Mouse (Mus musculus): Measurements from ENCODE around the gene A630073D07Rik. TPM values are rescaled to one million over a fixed set of nuclear protein-coding genes. Genes with fewer than 3 reads are reported as not detected.
"Not testable (repeated sequence)": the region's sequence is repeated elsewhere in the genome, so short reads cannot be mapped to it uniquely, and the experiment has no call there.

The A630073D07Rik gene
- total RNA-seq (2021) = not detected

DNA sequence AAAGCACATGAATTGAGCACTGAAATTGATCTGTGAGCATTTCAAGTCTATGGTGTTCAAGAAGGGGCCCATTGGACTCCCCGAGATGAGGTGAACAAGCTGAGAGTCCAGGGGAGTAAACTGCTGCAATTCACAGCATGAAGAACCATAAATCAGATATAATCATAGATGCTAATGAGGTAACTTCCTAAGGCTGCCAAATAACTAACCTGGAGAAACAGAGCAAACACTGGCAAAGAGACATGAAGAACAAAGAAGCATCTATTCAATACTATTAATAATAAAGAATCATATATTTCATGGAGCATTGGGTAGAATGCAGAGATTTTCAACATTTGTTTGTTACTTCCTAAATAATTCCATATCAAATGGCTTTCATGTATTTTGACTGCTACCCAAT, at the start of gene A630073D07Rik:
A630073D07Rik (minus strand) TSS at position 101 of the 400 bp plus-strand sequence.
- DNase-seq = no peak

DNA sequence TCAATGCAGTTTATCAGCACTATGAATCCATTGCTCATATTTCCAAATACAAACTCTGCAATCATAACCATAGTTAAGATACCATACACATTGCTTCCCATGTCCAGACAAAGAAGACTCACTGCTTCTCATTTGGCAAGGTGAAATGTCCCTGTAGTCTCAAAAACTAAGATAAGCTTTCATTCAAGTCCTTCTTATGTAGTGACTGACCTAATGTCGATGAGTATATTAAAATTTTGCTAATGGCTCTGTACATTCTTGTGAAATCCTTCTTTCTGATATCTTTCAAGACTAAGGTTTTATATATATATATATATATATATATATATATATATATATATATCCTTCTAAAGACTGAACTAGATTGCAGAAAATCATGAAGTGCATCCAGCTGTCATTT, 49.6 kb upstream of the A630073D07Rik start, which contains the start of gene Tas2r121:
Tas2r121 (minus strand) TSS at position 101 of the 400 bp plus-strand sequence.
- DNase-seq = no peak

DNA sequence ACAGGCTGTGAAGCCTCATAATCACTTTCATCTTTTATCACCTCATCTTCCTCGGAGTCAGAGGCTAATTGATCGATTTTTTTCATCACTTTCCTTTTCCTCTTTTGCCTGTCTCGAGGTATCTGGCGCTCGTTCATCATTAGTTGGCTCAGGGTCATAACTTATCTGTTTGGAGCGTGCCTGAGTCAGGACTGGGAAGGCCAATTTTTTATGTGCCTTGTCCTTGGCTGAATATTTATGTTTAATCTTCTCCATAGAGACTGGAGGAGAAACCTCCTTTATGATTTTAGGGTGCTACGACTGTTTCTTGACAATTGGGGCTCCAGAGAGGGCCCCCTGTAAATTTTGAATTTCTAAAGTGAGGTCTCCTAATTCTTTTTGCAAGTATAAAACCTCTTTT, 40.3 kb upstream of the A630073D07Rik start:
- DNase-seq = not testable (repeated sequence)

DNA sequence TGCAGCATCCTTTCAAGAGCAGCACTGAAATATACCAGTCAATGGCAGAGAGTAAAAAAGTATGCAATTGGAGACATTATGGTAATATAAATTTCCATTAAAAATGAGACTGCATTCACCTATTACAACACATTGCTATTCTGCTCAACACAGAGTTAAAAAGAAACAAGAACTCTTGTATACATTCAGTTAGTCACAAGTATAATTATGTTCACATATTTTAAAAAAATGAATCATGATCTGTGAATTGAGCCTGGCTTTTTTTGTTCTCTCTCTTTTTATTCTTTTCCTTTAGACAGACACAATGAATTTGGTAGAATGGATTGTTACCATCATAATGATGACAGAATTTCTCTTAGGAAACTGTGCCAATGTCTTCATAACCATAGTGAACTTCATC, 5.3 kb upstream of the A630073D07Rik start, which contains the start of gene Tas2r120:
Tas2r120 (plus strand) TSS at position 301 of the 400 bp plus-strand sequence.
- no peak for DNase-seq

DNA sequence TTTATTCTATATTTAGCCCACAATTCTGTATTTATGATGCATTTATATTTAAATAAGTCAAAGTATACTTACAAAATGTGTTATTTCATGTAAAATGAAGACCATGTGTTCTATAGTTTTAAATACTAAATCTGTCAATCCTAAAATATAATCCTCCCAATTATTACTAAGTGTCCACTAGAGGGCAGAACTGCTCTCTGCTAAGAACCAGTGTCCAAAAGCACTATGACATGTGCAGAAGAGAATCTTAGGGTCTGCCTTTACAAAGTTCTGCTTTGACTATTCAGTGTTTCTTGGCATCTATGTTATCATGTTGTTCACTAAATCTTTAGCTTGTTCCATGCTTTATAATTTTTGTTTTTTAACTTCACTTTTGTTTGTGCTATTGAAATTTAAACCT, 1.9 kb downstream of the A630073D07Rik start:
- DNase-seq = no peak

DNA sequence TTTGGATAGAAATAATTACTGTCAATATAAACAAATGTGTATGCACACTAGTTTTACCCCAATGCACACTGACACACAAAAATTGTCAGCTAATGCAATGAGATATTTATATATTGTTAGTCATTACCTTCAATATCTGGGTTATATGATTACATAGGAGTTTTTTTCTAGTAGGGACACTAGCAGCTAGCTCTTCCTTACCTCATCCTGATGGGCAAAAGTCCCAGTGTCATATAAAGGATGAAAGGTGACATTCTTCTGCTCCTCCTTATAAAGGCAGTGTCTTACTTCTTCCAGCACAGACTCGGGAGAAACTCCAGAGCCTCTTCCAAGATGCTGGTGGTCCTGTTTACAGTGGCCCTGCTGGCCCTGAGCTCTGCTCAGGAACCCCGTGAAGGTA, 55.7 kb downstream of the A630073D07Rik start, which contains the start of gene Prp2:
Prp2 (plus strand) TSS at position 301 of the 400 bp plus-strand sequence.
- not testable (repeated sequence) for DNase-seq

Other genes starting within 250 kb of the A630073D07Rik start
- gene Prh1, start 81.7 kb downstream of the A630073D07Rik start, total RNA-seq (2021) = not detected
- gene Prp2, start 55.6 kb downstream of the A630073D07Rik start, total RNA-seq (2021) = not detected
- gene Tas2r120, start 5.4 kb upstream of the A630073D07Rik start, total RNA-seq (2021) = not detected
- not detected for gene Tas2r121, start 49.5 kb upstream of the A630073D07Rik start, total RNA-seq (2021)
- not detected for gene Tas2r122, start 60.4 kb upstream of the A630073D07Rik start, total RNA-seq (2021)
- not detected for gene Tas2r115, start 86.5 kb upstream of the A630073D07Rik start, total RNA-seq (2021)
- not detected for gene Tas2r124, start 103.2 kb upstream of the A630073D07Rik start, total RNA-seq (2021)
- not detected for gene Tas2r102, start 110.6 kb upstream of the A630073D07Rik start, total RNA-seq (2021)
- not detected for gene Tas2r136, start 126.6 kb upstream of the A630073D07Rik start, total RNA-seq (2021)
- not detected for gene Tas2r117, start 151.3 kb upstream of the A630073D07Rik start, total RNA-seq (2021)
- gene Tas2r123, start 195.6 kb upstream of the A630073D07Rik start, total RNA-seq (2021) = not detected
- gene Tas2r116, start 203.9 kb upstream of the A630073D07Rik start, total RNA-seq (2021) = not detected
- gene Tas2r110, start 216.5 kb upstream of the A630073D07Rik start, total RNA-seq (2021) = not detected
- gene Tas2r113, start 241.5 kb upstream of the A630073D07Rik start, total RNA-seq (2021) = not detected

Measured in heart, postnatal 4 days (tissue).